Mouse (Mus musculus): Measurements from ENCODE around the gene Kcnq4. TPM values are rescaled to one million over a fixed set of nuclear protein-coding genes. Genes with fewer than 3 reads are reported as not detected.
A peak's percentile ranks its signal among the peaks of the same experiment; 100 is the strongest.

Kcnq4 gene
- polyA plus RNA-seq, 1 experiment from 2014 or later, result 2.1 TPM

DNA sequence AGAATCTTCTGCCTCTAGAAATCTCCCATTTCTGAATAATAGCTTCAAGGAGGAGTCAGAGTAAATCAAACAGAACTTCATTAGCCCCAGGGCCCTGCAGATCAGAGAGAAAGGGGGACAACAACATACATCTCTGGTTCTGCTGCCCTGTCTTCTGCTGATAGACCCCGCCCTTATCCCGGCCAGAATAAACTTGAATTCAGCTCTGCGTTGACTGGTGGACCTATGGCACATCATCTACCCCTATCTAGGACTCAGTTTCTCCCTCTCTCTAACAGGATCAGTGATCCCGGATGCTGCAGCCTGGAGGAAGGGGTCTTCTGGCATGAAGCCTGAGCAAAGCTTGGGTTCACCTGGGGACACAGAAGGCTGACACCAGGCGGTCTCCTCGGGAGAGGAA is 17.8 kb downstream of the Kcnq4 start:
- Histone ChIP-seq H3K4me3 (ENCODE audit: low read depth, low read length) (peak overlapping the region; percentile 39), H3K4me2 (replicated peaks; ENCODE audit: low read depth, low read length) (peak overlapping the region; percentile 75), H3K27me3 (ENCODE audit: control insufficient read depth, insufficient read depth, low read length) (no peaks in the 10 kb centered on the region), H3K27ac (ENCODE audit: low read length) (no peak overlapping the region), H3K9ac (replicated peaks; ENCODE audit: low read depth, low read length) (no peak overlapping the region), H3K9me3 (ENCODE audit: control insufficient read depth, low read depth, low read length) (no peaks in the 10 kb centered on the region), H3K36me3 (ENCODE audit: control insufficient read depth, insufficient read depth, low read length) (no peaks in the 10 kb centered on the region), H3K4me1 (ENCODE audit: control insufficient read depth, insufficient read depth, low read length) (peaks cover 10% of the 10 kb centered on the region; the same call in 1 of the 2 replicates)
- WGBS, result 25% methylated on average over 6 of the region's 6 CpGs
- no peak for ATAC-seq (ENCODE audit: insufficient number of reproducible peaks, insufficient read depth, low FRiP score, low read depth)

- H3K36me3 ChIP-seq (ENCODE audit: control insufficient read depth, insufficient read depth, low read length), result no peaks in the 10 kb centered on the region
- WGBS, result 55% methylated on average over 6 of the region's 6 CpGs
- no peak overlapping the region for H3K4me2 ChIP-seq (replicated peaks; ENCODE audit: low read depth, low read length)
- no peaks in the 10 kb centered on the region for H3K9me3 ChIP-seq (ENCODE audit: control insufficient read depth, low read depth, low read length)
- no peak for ATAC-seq (ENCODE audit: insufficient number of reproducible peaks, insufficient read depth, low FRiP score, low read depth)
- peaks cover 10% of the 10 kb centered on the region; the same call in 1 of the 2 replicates for H3K4me1 ChIP-seq (ENCODE audit: control insufficient read depth, insufficient read depth, low read length)
- no peak overlapping the region for H3K9ac ChIP-seq (replicated peaks; ENCODE audit: low read depth, low read length)
- H3K27ac ChIP-seq (ENCODE audit: low read length), result no peak overlapping the region
- H3K4me3 ChIP-seq (ENCODE audit: low read depth, low read length), result no peak overlapping the region
- no peaks in the 10 kb centered on the region for H3K27me3 ChIP-seq (ENCODE audit: control insufficient read depth, insufficient read depth, low read length)
Observed at GRCm38 (mm10) chr4:120730146-120730545, 18.3 kb downstream of the Kcnq4 start.

DNA sequence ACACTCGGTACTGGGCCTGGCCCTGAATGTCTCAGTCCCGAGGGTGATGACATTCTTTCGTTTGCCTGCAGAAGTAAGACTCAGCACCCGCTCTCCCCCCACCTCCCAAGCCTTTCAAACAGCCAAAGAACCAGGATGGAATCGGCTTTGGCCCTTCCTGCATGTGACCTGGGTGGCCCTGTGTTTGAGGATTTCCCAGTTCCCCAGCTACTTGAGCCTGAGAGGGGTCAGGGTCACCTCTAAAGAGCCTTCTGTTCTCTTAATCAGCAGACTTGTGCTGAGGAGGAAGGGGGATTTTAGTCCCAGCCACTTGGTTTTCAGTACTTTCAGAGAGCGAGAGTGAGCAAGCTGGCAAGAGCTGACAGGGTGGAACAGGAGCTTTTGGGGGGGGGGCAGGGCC is 19.0 kb downstream of the Kcnq4 start:
- Histone ChIP-seq H3K27ac (ENCODE audit: low read length) (no peak overlapping the region), H3K9me3 (ENCODE audit: control insufficient read depth, low read depth, low read length) (no peaks in the 10 kb centered on the region), H3K36me3 (ENCODE audit: control insufficient read depth, insufficient read depth, low read length) (no peaks in the 10 kb centered on the region), H3K27me3 (ENCODE audit: control insufficient read depth, insufficient read depth, low read length) (no peaks in the 10 kb centered on the region), H3K4me3 (ENCODE audit: low read depth, low read length) (no peak overlapping the region), H3K4me1 (ENCODE audit: control insufficient read depth, insufficient read depth, low read length) (peaks cover 10% of the 10 kb centered on the region; the same call in 1 of the 2 replicates), H3K4me2 (replicated peaks; ENCODE audit: low read depth, low read length) (no peak overlapping the region), H3K9ac (replicated peaks; ENCODE audit: low read depth, low read length) (no peak overlapping the region)
- WGBS, result 43% methylated on average over 6 of the region's 6 CpGs
- no peak for ATAC-seq (ENCODE audit: insufficient number of reproducible peaks, insufficient read depth, low FRiP score, low read depth)

DNA sequence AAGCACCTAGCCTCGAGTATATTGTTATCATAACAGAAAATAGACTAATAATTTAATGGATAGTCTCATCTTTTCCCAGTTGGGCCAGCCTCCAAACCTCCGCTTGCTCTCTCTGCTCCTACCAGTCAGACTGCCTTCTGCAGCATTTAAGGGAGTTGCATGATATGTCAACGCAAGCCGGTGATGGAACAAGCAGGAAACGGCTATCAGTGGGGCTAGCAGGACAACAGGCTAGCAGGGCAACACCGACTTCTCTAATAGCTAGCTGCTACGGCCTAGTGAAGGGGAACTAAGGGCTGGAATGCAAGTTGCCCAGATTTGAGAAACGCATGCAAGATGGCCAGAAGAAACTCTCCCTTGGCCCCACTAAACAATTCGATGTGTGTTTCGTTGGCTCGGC is 20.6 kb downstream of the Kcnq4 start:
- no peak overlapping the region for H3K9ac ChIP-seq (replicated peaks; ENCODE audit: low read depth, low read length)
- 74% methylated on average over 11 of the region's 11 CpGs for WGBS
- no peak overlapping the region for H3K4me2 ChIP-seq (replicated peaks; ENCODE audit: low read depth, low read length)
- ATAC-seq (ENCODE audit: insufficient number of reproducible peaks, insufficient read depth, low FRiP score, low read depth), result no peak
- H3K4me3 ChIP-seq (ENCODE audit: low read depth, low read length), result no peak overlapping the region
- no peaks in the 10 kb centered on the region for H3K9me3 ChIP-seq (ENCODE audit: control insufficient read depth, low read depth, low read length)
- H3K27me3 ChIP-seq (ENCODE audit: control insufficient read depth, insufficient read depth, low read length), result no peaks in the 10 kb centered on the region
- H3K36me3 ChIP-seq (ENCODE audit: control insufficient read depth, insufficient read depth, low read length), result no peaks in the 10 kb centered on the region
- no peak overlapping the region for H3K27ac ChIP-seq (ENCODE audit: low read length)
- H3K4me1 ChIP-seq (ENCODE audit: control insufficient read depth, insufficient read depth, low read length), result 0 out of 2 replicates have a peak, but pooled peaks cover 6% of the 10 kb centered on the region

DNA sequence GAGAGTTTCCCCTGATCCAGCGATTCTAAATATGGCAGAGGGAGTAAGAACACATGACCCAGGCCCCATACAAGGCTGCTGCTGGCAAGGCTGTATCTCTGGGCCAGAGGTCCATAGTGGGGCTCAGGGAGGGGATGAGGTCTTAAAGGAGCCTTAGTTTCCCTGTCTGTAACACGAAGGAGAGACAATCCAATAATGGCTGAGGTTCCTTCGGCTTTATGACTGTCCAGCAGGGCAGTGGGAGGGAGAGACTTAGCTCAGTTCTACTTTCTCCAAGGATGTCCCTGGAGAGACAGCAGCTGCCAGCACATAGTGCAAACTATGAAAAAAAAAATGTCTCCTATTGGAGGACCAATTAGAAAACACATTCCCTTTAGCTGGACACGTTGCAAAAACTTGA is 22.2 kb downstream of the Kcnq4 start:
- Histone ChIP-seq H3K27ac (ENCODE audit: low read length) (no peak overlapping the region), H3K4me2 (replicated peaks; ENCODE audit: low read depth, low read length) (no peak overlapping the region), H3K9me3 (ENCODE audit: control insufficient read depth, low read depth, low read length) (no peaks in the 10 kb centered on the region), H3K27me3 (ENCODE audit: control insufficient read depth, insufficient read depth, low read length) (no peaks in the 10 kb centered on the region), H3K4me1 (ENCODE audit: control insufficient read depth, insufficient read depth, low read length) (no peaks in the 10 kb centered on the region), H3K36me3 (ENCODE audit: control insufficient read depth, insufficient read depth, low read length) (no peaks in the 10 kb centered on the region), H3K4me3 (ENCODE audit: low read depth, low read length) (no peak overlapping the region), H3K9ac (replicated peaks; ENCODE audit: low read depth, low read length) (no peak overlapping the region)
- 58% methylated on average over 4 of the region's 4 CpGs for WGBS
- ATAC-seq (ENCODE audit: insufficient number of reproducible peaks, insufficient read depth, low FRiP score, low read depth), result no peak

DNA sequence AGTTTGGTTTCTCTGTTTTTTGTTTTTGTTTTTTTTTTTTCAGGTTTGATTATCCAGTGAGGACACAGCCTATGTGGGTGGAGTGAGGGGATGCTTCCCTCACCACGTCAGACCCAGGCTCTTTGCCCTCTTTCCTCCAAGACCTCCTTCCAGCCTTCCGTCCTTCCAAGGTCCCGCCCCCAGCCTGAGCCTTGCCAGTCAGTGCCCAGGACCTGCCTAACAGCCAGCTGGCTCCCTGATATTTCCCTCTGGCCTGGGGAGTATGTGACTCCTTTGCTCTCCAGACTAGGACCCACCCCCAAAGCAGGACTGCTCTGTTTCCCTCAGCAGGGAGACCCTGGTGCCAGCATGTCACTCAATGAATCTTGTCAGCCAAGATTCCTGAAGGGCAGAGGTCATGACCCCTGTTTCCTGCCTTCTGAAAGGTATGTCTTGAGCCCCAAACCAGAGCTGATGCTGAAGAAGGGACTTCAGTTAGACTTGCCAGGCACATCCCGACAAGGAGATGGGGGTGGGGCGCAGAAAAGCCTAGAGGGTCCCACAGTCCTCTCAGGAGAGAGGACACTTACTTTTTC is 22.8 kb downstream of the Kcnq4 start:
- no peaks in the 10 kb centered on the region for H3K27me3 ChIP-seq (ENCODE audit: control insufficient read depth, insufficient read depth, low read length)
- no peaks in the 10 kb centered on the region for H3K4me1 ChIP-seq (ENCODE audit: control insufficient read depth, insufficient read depth, low read length)

GRCm38 (mm10) chr4:120721574-120721973 is 26.8 kb downstream of the Kcnq4 start:
- Histone ChIP-seq H3K4me2 (replicated peaks; ENCODE audit: low read depth, low read length) (no peak overlapping the region), H3K9ac (replicated peaks; ENCODE audit: low read depth, low read length) (no peak overlapping the region), H3K9me3 (ENCODE audit: control insufficient read depth, low read depth, low read length) (no peaks in the 10 kb centered on the region), H3K36me3 (ENCODE audit: control insufficient read depth, insufficient read depth, low read length) (no peaks in the 10 kb centered on the region), H3K27me3 (ENCODE audit: control insufficient read depth, insufficient read depth, low read length) (no peaks in the 10 kb centered on the region), H3K4me3 (ENCODE audit: low read depth, low read length) (no peak overlapping the region), H3K4me1 (ENCODE audit: control insufficient read depth, insufficient read depth, low read length) (no peaks in the 10 kb centered on the region), H3K27ac (ENCODE audit: low read length) (no peak overlapping the region)
- no peak for ATAC-seq (ENCODE audit: insufficient number of reproducible peaks, insufficient read depth, low FRiP score, low read depth)
- WGBS, result 68% methylated on average over 2 of the region's 2 CpGs

More for the DNA sequence above, 22.8 kb downstream of the Kcnq4 start:
- Histone ChIP-seq H3K36me3 (ENCODE audit: control insufficient read depth, insufficient read depth, low read length) (no peaks in the 10 kb centered on the region), H3K4me2 (replicated peaks; ENCODE audit: low read depth, low read length) (no peak overlapping the region), H3K4me3 (ENCODE audit: low read depth, low read length) (no peak overlapping the region), H3K9me3 (ENCODE audit: control insufficient read depth, low read depth, low read length) (no peaks in the 10 kb centered on the region), H3K9ac (replicated peaks; ENCODE audit: low read depth, low read length) (no peak overlapping the region), H3K27ac (ENCODE audit: low read length) (no peak overlapping the region)
- WGBS, result 39% methylated on average over 5 of the region's 5 CpGs
- no peak for ATAC-seq (ENCODE audit: insufficient number of reproducible peaks, insufficient read depth, low FRiP score, low read depth)

DNA sequence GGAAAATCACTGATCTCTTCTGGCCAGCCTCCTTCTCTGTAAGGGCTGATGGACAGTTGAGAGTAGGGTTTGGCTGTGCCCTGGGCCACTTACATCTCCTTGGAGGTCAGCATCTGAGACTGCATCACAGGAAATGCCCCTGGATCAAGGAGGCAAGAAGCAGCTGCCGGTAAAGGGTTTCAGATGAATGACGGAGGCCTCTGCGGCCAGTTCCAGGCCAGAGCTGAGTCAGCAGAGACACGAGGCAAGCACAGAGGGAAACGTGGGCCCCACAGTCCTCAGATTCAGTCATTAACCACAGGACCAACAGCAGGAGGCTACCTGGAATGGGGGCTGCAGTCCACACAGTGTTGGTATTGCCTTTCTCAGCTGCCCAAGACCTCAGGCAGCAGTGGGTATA is 29.3 kb downstream of the Kcnq4 start:
- no peak overlapping the region for H3K4me2 ChIP-seq (replicated peaks; ENCODE audit: low read depth, low read length)
- WGBS, result 21% methylated on average over 5 of the region's 5 CpGs
- no peaks in the 10 kb centered on the region for H3K27me3 ChIP-seq (ENCODE audit: control insufficient read depth, insufficient read depth, low read length)
- no peak overlapping the region for H3K4me3 ChIP-seq (ENCODE audit: low read depth, low read length)
- H3K9ac ChIP-seq (replicated peaks; ENCODE audit: low read depth, low read length), result no peak overlapping the region
- no peaks in the 10 kb centered on the region for H3K36me3 ChIP-seq (ENCODE audit: control insufficient read depth, insufficient read depth, low read length)
- no peak for ATAC-seq (ENCODE audit: insufficient number of reproducible peaks, insufficient read depth, low FRiP score, low read depth)
- no peaks in the 10 kb centered on the region for H3K9me3 ChIP-seq (ENCODE audit: control insufficient read depth, low read depth, low read length)
- H3K4me1 ChIP-seq (ENCODE audit: control insufficient read depth, insufficient read depth, low read length), result no peaks in the 10 kb centered on the region
- no peak overlapping the region for H3K27ac ChIP-seq (ENCODE audit: low read length)

- Histone ChIP-seq H3K4me3 (ENCODE audit: low read depth, low read length) (no peak overlapping the region), H3K4me1 (ENCODE audit: control insufficient read depth, insufficient read depth, low read length) (no peaks in the 10 kb centered on the region), H3K4me2 (replicated peaks; ENCODE audit: low read depth, low read length) (no peak overlapping the region), H3K9me3 (ENCODE audit: control insufficient read depth, low read depth, low read length) (no peaks in the 10 kb centered on the region), H3K27me3 (ENCODE audit: control insufficient read depth, insufficient read depth, low read length) (no peaks in the 10 kb centered on the region), H3K9ac (replicated peaks; ENCODE audit: low read depth, low read length) (no peak overlapping the region), H3K27ac (ENCODE audit: low read length) (no peak overlapping the region), H3K36me3 (ENCODE audit: control insufficient read depth, insufficient read depth, low read length) (no peaks in the 10 kb centered on the region)
- no peak for ATAC-seq (ENCODE audit: insufficient number of reproducible peaks, insufficient read depth, low FRiP score, low read depth)
- 64% methylated on average over 8 of the region's 8 CpGs for WGBS
Observed at GRCm38 (mm10) chr4:120717591-120717990, 30.8 kb downstream of the Kcnq4 start.

Data from stomach, embryonic 14.5 days (tissue).